17 mouse cellular contexts compared by ENCODE assay signal in the genomic region with DNA sequence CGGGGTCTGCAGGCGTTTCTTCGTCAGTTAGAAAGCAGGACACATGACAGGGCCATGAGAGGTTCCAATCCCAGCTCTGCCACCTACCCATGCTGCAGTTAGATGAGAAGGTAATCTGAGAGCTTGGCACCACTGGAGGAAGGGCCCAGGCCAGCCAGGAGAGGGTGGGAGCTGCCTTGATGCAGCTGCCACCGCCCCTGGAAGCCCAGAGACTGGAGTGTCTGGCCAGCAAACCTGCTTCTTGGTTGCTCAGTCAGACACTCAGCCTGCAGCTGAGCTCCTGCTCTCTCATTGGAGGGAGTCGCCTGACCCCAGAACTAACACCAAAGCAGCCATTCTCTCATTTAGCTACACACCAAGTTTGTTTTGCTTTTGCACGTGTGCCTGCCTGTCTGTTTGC. TPM values are rescaled to one million over a fixed set of nuclear protein-coding genes. Genes with fewer than 3 reads are reported as not detected.
A peak's percentile ranks its signal among the peaks of the same experiment; 100 is the strongest.
DNase-seq lines count a peak whose midpoint lies in the region; ATAC-seq lines count a peak whose summit lies in the region.
"Had no signal": no experiment of that assay in that cellular context is flagged by ENCODE, and none has a peak within 500 bp of the region (broad histone marks: within the 10 kb centered on the region; RNA-seq: fewer than 3 reads in every experiment).

No protein-coding gene starts in this region.

- H3K4me3 ChIP-seq in kidney, embryonic 14.5 days (ENCODE audit: low read length), result no peak overlapping the region
- H3K4me3 ChIP-seq in neural tube, embryonic 15.5 days (replicated peaks), result no peak overlapping the region
- H3K4me3 ChIP-seq: forebrain, embryonic 13.5 days; hindbrain, embryonic 15.5 days; midbrain, embryonic 15.5 days had no signal

- peak; percentile 85 for DNase-seq in heart, adult 11 months
- no peak for DNase-seq in heart, adult 18-20 months
- DNase-seq in kidney, postnatal 10 days, result no peak
- DNase-seq in gastrocnemius, adult 8-10 months (ENCODE audit: low spot score in 2 of 2), result peak; percentile 53 to 71
- peak; percentile 50 for DNase-seq in thymus, postnatal 0 days (ENCODE audit: low spot score)
- DNase-seq in cerebellum, postnatal 25 days, result no peak
- DNase-seq: adrenal gland, postnatal 14 days; kidney, adult 18-20 months; lung, embryonic 14.5 days; right cerebral cortex, postnatal 25 days had no signal

- no peaks in the 10 kb centered on the region for H3K9me3 ChIP-seq in kidney, embryonic 14.5 days (ENCODE audit: control insufficient read depth, low read length)
- no peaks in the 10 kb centered on the region for H3K9me3 ChIP-seq in neural tube, embryonic 15.5 days (replicated peaks)
- H3K9me3 ChIP-seq: forebrain, embryonic 13.5 days; hindbrain, embryonic 15.5 days; midbrain, embryonic 15.5 days had no signal

- WGBS in kidney, embryonic 14.5 days, result 50% methylated on average over 6 of the region's 6 CpGs
- 83% methylated on average over 6 of the region's 6 CpGs for WGBS in neural tube, embryonic 15.5 days

- no peak overlapping the region for H3K27ac ChIP-seq in kidney, embryonic 14.5 days (ENCODE audit: low read depth, low read length)
- H3K27ac ChIP-seq in neural tube, embryonic 15.5 days (replicated peaks), result no peak overlapping the region
- H3K27ac ChIP-seq: forebrain, embryonic 13.5 days; hindbrain, embryonic 15.5 days; midbrain, embryonic 15.5 days had no signal

- H3K4me2 ChIP-seq in kidney, embryonic 14.5 days (replicated peaks; ENCODE audit: low read depth, low read length), result no peak overlapping the region
- no peak overlapping the region for H3K4me2 ChIP-seq in neural tube, embryonic 15.5 days
- H3K4me2 ChIP-seq: forebrain, embryonic 13.5 days; hindbrain, embryonic 15.5 days; liver, embryonic 11.5 days; lung, embryonic 14.5 days; midbrain, embryonic 15.5 days had no signal

- no peak overlapping the region for H3K9ac ChIP-seq in kidney, embryonic 14.5 days (ENCODE audit: low read depth, low read length)
- no peak overlapping the region for H3K9ac ChIP-seq in neural tube, embryonic 15.5 days (replicated peaks)
- H3K9ac ChIP-seq: forebrain, embryonic 13.5 days; hindbrain, embryonic 15.5 days; lung, embryonic 14.5 days; midbrain, embryonic 15.5 days had no signal

- H3K27me3 ChIP-seq in kidney, embryonic 14.5 days (ENCODE audit: control insufficient read depth, insufficient read depth, low read length), result no peaks in the 10 kb centered on the region
- no peaks in the 10 kb centered on the region for H3K27me3 ChIP-seq in neural tube, embryonic 15.5 days (replicated peaks)
- H3K27me3 ChIP-seq: CH12.LX; forebrain, embryonic 13.5 days; hindbrain, embryonic 15.5 days; midbrain, embryonic 15.5 days had no signal

- peak; percentile 74 for ATAC-seq in kidney, embryonic 14.5 days (ENCODE audit: low FRiP score, low TSS enrichment)
- no peak for ATAC-seq in neural tube, embryonic 15.5 days (ENCODE audit: low FRiP score)
- ATAC-seq: forebrain, embryonic 13.5 days; midbrain, embryonic 15.5 days had no signal

- H3K4me1 ChIP-seq in kidney, embryonic 14.5 days (ENCODE audit: control insufficient read depth, insufficient read depth, low read length), result 0 out of 2 replicates have a peak, but pooled peaks cover 3% of the 10 kb centered on the region
- no peaks in the 10 kb centered on the region for H3K4me1 ChIP-seq in neural tube, embryonic 15.5 days
- H3K4me1 ChIP-seq: forebrain, embryonic 13.5 days; hindbrain, embryonic 15.5 days; midbrain, embryonic 15.5 days had no signal

- H3K36me3 ChIP-seq in kidney, embryonic 14.5 days (ENCODE audit: control insufficient read depth, insufficient read depth, low read length), result peaks cover 75% of the 10 kb centered on the region
- H3K36me3 ChIP-seq in neural tube, embryonic 15.5 days, result peaks cover 77% of the 10 kb centered on the region

RNA-seq across cellular contexts. Expression of gene Fam78a, which starts 39.3 kb away (rescaled TPM):
- 10 to 100 TPM; 15.0 to 23.0 TPM for total RNA-seq in heart, adult 18-20 months (2021)
- 1.2 and 1.7 TPM in 2 replicates for polyA plus RNA-seq in kidney, embryonic 14.5 days (2014; fragmentation: Nextera tagmentation; extraction: Ambion mirVana)
- 10 to 100 TPM; 10.8 to 17.5 (median 14.9) TPM for total RNA-seq in gastrocnemius, adult 8-10 months (2022)
- polyA plus RNA-seq in thymus, postnatal 0 days (2015; fragmentation: Nextera tagmentation; extraction: Ambion mirVana), result 57.5 and 68.6 TPM in 2 replicates
- 0.92 and 3.1 TPM in 2 replicates for polyA plus RNA-seq in neural tube, embryonic 15.5 days (2015; fragmentation: Nextera tagmentation; extraction: Ambion mirVana)

RNA-seq across cellular contexts. Expression of gene Plpp7, which starts 50.0 kb away (rescaled TPM):
- 10 to 100 TPM; 27.3 to 38.3 TPM for total RNA-seq in heart, adult 18-20 months (2021)
- polyA plus RNA-seq in kidney, embryonic 14.5 days (2014; fragmentation: Nextera tagmentation; extraction: Ambion mirVana), result 4.0 and 5.5 TPM in 2 replicates
- total RNA-seq in gastrocnemius, adult 8-10 months (2022), result 100 to 1,000 TPM in 3 of 4 experiments, 10 to 100 TPM in 1; 99.5 to 130 (median 113) TPM
- 0.91 and 1.0 TPM in 2 replicates for polyA plus RNA-seq in thymus, postnatal 0 days (2015; fragmentation: Nextera tagmentation; extraction: Ambion mirVana)
- polyA plus RNA-seq in neural tube, embryonic 15.5 days (2015; fragmentation: Nextera tagmentation; extraction: Ambion mirVana), result 26.1 and 32.6 TPM in 2 replicates

Comparison
In these comparisons a context has a peak if more than half of its experiments do, and no peak if none do; other contexts are left out.
1. DNase-seq: peak in heart, adult 11 months (single experiment), gastrocnemius, adult 8-10 months (2 of 2) and thymus, postnatal 0 days (single experiment); none in heart, adult 18-20 months (0 of 2), kidney, postnatal 10 days (single experiment) and cerebellum, postnatal 25 days (0 of 2).
2. RNA of gene Fam78a, which starts 39.3 kb away (polyA plus RNA-seq): 57.5 to 68.6 TPM in thymus, postnatal 0 days; 1.2 to 1.7 TPM in kidney, embryonic 14.5 days and 0.92 to 3.1 TPM in neural tube, embryonic 15.5 days; every median in the first group is over 10 times any median in the second.